In the genomic region with DNA sequence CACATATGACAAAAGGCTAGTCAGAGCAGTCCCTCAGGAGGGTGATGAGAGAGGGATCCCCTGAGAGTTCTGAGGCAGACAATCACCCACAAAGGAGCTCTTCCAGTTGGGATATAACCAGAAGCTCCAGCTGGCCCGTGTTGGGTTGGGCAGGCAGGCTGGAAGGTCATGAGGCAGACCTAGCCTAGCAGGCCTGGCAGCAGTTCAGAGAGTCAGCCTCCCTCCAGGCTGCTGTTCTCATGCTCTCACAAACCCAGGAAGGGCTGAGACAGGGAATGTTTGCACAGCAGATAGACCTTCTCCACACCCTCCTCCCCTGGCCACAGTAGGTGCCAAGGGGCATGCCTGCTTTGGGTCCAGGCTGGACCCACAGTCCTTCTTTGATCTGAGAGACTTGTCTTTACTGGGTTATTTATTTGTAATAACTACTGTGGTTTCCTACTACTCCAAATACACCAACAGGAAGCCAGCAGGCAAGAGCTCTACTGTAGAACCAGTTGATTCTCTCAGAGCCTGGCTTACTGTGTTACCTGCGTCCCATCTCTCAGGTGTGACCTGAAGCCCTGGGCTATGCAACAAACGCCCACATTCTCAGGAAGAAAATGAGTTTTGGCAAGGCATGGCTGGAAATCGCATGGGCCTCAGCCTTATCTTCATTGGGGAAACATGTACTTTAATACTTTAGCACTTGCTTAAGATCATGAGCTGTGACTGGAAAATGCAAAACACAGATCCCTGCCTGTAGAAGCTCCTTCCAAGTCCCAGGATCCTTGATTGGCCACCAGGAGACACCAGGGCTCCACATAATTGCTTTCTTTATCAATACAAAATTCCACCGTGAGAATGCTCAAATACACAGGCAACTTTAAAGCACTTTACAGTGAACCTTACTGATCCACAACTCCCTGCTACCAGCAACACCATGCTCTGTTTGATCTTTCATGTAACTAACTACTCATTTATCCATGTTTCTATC, we compare ENCODE assay signal across 8 mouse cellular contexts.
DNase-seq lines count a peak whose midpoint lies in the region; ATAC-seq lines count a peak whose summit lies in the region.

No protein-coding gene starts in this region.

- H3K4me1 ChIP-seq in intestine, embryonic 14.5 days (replicated peaks; ENCODE audit: control insufficient read depth, insufficient read depth, low read length) = no peaks in the 10 kb centered on the region
- H3K4me1 ChIP-seq in midbrain, embryonic 14.5 days (ENCODE audit: control insufficient read depth, insufficient read depth, low read length) = no peaks in the 10 kb centered on the region

- H3K27me3 ChIP-seq in intestine, embryonic 14.5 days (replicated peaks; ENCODE audit: control insufficient read depth, insufficient read depth, low read length) = no peaks in the 10 kb centered on the region
- no peaks in the 10 kb centered on the region for H3K27me3 ChIP-seq in midbrain, embryonic 14.5 days (ENCODE audit: control insufficient read depth, insufficient read depth, low read length)

- 62% methylated on average over 5 of the region's 5 CpGs for WGBS in intestine, embryonic 14.5 days
- WGBS in midbrain, embryonic 14.5 days = 79% methylated on average over 5 of the region's 5 CpGs

- no peak overlapping the region for H3K4me2 ChIP-seq in intestine, embryonic 14.5 days (ENCODE audit: low read length)
- no peak overlapping the region for H3K4me2 ChIP-seq in midbrain, embryonic 14.5 days (ENCODE audit: low read length)

- H3K36me3 ChIP-seq in intestine, embryonic 14.5 days (ENCODE audit: control insufficient read depth, insufficient read depth, low read length) = no peaks in the 10 kb centered on the region
- no peaks in the 10 kb centered on the region for H3K36me3 ChIP-seq in midbrain, embryonic 14.5 days (ENCODE audit: control insufficient read depth, insufficient read depth, low read length)

- no peak overlapping the region for H3K9ac ChIP-seq in intestine, embryonic 14.5 days (ENCODE audit: low read length)
- no peak overlapping the region for H3K9ac ChIP-seq in midbrain, embryonic 14.5 days (replicated peaks; ENCODE audit: low read length)

- no peak for ATAC-seq in intestine, embryonic 14.5 days (replicated peaks; ENCODE audit: low FRiP score, low TSS enrichment, low read depth)
- no peak for ATAC-seq in midbrain, embryonic 14.5 days (ENCODE audit: low FRiP score, low TSS enrichment)

- no peaks in the 10 kb centered on the region for H3K9me3 ChIP-seq in intestine, embryonic 14.5 days (ENCODE audit: control insufficient read depth, low read length)
- no peaks in the 10 kb centered on the region for H3K9me3 ChIP-seq in midbrain, embryonic 14.5 days (ENCODE audit: control insufficient read depth, low read length)

- H3K4me3 ChIP-seq in intestine, embryonic 14.5 days (ENCODE audit: low read depth, low read length) = no peak overlapping the region
- no peak overlapping the region for H3K4me3 ChIP-seq in midbrain, embryonic 14.5 days (replicated peaks; ENCODE audit: low read depth, low read length)

- peak; percentile 68 for DNase-seq in adrenal gland, adult 2 months
- DNase-seq in cerebellum, postnatal 10 days = peak; percentile 80 to 88
- peak; percentile 55 for DNase-seq in intestine, embryonic 14.5 days (ENCODE audit: low spot score)
- DNase-seq in lung, postnatal 14 days = peak; percentile 77
- no peak for DNase-seq in layer of hippocampus, postnatal 10 days (ENCODE audit: low spot score in 2 of 2)
- no peak for DNase-seq in retina, embryonic 14.5 days (ENCODE audit: low spot score)
- no peak for DNase-seq in embryo, embryonic 10 days (ENCODE audit: low spot score)
- DNase-seq in midbrain, embryonic 14.5 days = no peak

- no peak overlapping the region for H3K27ac ChIP-seq in intestine, embryonic 14.5 days (ENCODE audit: low read depth)
- no peak overlapping the region for H3K27ac ChIP-seq in midbrain, embryonic 14.5 days (replicated peaks; ENCODE audit: low read depth, low read length)

Comparison
In these comparisons a context has a peak if more than half of its experiments do, and no peak if none do; other contexts are left out.
1. DNase-seq: peak in adrenal gland, adult 2 months (single experiment), cerebellum, postnatal 10 days (2 of 2), intestine, embryonic 14.5 days (single experiment) and lung, postnatal 14 days (single experiment); none in layer of hippocampus, postnatal 10 days (0 of 2), retina, embryonic 14.5 days (single experiment), embryo, embryonic 10 days (single experiment) and midbrain, embryonic 14.5 days (single experiment).